Mouse (Mus musculus): ENCODE results near the gene Fam49a.

The Fam49a gene

DNA sequence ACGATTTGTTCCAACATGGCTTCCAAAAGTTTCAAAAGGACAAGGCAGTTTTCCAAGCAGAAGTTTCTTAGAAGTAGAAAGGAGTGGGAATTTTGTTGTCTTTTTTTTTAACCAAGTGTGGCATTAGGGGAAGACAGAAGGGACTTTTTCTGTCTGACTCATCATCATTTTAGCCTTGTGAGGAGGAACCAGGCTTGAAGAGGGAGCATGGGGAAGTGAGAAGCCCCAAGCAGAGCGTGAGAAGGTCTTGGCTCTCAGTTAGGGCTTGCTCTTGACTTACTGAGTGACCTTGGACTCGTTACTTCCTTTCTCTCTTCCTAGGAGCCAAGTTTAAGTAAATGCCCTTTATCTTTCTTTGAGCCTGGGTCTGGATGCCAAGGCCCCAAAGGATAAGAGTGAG, 8.6 kb downstream of the Fam49a start:
- no peak for DNase-seq (ENCODE audit: low spot score)

DNA sequence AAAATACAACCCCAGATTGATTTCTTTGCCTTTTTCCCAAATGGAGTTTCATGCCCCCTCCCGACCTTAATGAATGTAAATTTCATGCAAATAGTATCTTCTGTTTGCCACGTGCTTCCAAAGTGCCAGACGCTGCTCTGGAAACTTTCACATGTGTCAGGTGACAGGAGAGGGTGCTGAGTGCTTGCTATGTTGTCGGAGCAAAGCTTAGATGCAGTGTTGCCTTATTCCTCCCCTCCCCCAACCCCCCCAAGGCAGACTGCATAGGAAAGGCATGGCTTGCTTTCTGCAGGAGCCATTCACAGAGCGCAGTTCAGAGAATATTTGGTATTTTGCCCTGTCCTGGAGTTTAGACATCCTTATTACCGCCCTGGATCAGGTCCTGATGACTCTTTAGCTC, 12.2 kb downstream of the Fam49a start:
- DNase-seq (ENCODE audit: low spot score) = no peak

DNA sequence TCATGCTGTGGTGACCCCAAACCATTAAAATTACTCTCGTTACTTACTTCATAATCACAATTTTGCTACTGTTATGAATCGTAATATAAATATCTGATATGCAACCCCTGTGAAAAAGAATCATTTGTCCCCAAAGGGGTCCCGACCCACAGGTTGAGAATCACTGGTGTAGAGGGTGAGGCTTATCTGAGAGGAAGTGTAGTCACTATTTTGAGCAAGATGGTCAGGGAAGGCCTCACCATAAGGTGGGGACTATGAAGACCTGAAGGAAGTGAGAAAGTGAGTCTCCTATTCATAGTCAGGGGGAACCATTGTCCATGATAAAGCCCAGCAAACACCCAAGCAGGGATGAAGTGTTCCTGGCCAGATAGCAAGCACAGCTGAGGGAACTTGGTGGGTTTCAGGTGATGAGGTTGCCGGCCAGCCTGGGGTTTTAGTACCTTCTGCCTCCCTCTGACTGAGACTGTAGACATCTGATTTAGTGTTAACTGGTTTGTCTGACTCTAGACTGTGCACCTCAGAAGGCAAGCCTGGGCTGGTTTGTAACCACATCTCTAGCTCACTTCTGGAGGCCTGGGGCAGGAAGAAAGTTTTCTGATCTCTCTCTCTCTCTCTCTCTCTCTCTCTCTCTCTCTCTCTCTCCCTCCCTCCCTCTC, 13.3 kb downstream of the Fam49a start:
- no peak for DNase-seq (ENCODE audit: low spot score)

DNA sequence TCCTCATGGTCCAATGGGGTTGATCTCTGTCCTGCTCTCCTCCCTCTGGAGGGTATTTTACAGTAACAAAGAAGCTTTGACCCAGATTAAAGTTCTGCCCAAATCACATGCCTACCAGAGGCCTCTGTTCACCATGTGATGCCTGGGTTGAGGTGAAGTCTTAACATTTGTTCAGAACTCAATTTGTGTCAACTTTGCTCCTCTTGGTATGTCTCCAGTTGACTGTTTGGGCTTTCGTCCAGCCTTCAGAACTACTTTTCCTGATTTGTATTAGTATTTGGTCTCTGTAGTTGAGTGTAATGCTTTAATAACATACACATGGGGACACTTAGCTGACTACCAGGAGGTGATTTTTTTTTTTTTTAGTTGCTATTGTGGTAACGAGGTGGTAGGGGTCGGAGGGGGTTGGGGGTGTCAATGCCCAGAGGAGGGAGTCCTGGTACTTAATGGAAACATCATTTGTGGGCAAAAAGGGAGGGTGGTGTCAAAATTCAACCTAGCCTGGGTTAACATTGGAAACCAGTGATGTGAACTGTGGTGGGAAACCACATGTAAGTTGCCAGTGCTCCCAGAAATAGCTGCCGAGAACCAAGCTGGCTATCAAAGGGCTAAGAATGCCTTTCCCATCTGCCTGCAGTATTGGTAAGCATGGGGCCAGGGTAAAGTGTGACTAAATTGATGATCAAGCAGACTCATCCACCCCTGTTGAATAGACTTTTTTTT, 16.0 kb downstream of the Fam49a start:
- DNase-seq (ENCODE audit: low spot score) = no peak

DNA sequence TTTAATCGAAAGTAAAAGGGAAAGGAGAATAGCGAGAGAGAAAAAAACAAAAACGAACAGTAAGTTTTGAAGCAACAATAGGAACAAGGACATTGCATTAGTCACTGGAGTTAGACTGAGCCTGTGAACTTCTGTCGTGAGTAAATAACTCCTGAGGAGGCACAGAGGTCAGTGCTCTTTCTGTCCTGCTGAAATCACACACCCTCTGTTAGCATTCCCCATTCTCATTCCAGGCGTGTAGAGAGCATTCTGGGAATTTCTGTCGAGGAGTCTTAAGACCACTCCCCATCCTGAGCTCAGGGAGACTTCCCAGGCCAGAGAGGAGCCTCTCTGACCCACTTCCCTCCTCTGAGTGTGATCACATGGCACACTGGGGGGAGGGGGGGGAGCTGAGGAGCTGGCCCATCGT, 16.5 kb downstream of the Fam49a start:
- DNase-seq (ENCODE audit: low spot score) = no peak

DNA sequence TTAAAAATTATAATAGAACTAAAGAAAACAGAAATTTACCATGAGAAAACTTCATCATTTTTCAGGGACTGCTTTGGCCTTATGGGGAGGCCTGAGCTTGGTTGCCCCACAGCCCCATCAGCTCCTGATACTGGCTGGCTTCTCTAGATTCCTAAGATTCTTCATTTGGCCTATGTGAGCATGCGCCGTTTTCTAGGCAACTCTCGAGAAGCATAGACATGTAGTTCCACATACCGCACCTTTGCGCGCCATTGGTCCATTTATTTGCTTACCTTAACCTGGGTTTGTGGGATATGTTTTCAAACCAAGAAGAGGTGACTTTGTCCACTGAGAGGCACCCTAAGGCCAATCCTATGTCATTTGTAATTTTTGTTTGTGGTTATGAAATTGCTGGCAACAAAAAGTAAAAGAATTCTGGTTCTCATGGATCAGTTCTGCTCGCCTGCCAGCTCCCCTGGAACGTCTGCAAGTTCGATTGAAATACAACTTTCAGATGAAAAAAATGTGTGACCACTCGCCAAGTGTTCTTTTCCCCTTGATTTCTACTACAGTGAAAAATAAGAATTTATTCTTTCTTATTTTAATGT, 21.9 kb downstream of the Fam49a start:
- no peak for DNase-seq (ENCODE audit: low spot score)

DNA sequence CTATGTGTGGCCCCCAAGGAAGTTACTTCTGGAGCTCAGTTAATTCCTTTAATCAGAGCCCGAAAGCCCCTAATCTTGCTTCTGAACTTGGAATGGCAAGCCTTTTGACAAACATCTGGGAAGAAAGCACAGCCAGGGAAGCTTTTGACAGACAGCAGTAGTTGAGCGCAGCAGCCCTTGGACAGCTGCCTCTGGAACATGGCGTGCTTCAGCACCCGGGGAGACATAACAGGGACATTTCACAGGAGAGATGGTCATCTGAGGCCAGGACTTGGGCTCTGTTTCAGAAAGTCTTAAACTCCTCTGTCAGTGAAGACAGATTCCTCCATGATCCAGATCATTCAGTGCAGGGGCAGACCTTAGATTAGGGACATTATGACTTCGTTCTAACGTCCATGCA, 22.6 kb downstream of the Fam49a start:
- no peak for DNase-seq (ENCODE audit: low spot score)

DNA sequence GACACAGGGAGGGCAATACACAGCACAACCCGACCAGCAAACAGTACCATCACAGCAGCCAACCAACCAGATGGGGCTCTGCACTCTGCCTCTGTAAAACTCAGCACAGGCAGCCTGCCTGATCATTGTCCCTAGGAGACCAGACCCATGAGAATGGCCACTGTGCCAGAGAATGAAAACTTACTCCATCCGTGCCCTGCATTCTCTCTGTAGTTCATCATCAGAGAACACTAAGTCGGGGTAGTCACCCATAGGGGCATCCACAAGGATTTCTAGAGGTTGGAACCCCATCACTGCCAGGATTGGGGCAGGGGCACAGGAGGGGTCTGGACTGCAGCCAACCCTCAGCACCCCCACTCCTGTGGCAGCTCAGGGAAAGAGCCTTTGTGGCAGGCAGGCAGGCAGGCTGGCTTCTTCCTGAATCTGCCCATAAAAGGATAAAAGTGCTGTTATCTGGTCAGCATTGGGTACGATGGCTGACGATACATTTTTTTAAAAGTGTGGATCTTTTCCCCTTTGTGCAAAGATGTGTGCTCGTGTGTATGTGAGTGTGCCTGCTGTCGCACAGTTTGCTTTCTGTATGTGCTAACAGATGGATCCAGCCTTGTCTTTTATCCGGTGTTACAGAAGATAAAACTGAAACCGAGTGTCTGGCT, 25.3 kb downstream of the Fam49a start:
- DNase-seq (ENCODE audit: low spot score) = peak; percentile 47

DNA sequence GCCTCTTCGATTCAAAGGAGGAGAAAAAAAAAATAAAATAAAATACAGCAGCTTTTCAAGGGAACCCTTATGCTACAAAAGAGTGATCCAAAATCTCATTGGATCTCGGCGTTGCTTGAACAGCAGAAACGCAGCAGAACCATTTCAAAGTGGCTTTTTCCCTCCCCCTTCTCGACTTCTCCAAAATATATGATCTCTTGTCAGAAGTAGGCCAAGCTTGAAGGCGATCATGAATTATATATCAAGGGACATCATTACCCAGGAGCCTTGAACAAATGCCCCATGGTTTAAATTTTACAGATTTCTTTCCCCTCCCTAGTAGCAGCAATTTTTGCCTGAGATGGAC, 25.8 kb downstream of the Fam49a start:
- no peak for DNase-seq (ENCODE audit: low spot score)

DNA sequence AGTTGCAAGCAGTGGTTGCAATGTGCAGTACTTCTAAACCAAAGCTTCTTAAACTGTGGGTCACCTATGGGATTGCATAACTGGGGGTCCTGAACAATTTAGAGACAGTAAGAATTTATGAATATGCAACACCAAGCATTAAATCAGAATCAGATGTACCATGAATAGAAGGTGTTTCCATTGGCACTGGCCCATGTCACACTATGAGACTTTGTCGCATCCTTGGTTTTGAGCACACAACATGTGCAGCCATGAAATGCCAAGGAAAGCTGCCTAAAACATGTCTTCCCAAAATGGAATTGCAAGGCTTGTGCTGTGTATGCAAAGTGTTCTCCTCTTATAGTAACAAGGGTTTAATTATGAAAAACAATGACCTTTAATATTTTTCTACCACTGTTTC, 26.6 kb downstream of the Fam49a start:
- DNase-seq (ENCODE audit: low spot score) = no peak

DNA sequence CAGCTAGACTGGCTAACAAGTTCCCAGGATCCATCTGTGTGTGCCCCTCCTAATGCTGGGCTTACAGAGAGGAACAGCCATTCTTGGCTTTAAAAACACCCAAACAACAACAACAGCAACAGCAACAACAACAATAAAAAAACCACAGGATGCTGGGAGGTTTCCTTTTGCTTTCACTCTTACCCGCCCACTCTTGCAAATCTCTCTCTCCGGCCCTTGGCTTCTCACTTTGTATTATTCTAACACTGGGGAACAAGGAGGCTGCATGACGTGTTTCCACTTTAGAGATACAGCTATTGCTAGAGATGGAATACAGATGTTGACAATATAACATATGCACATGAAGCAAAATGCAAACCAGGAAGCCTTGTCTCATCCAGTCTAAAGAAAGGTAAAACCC, 27.7 kb downstream of the Fam49a start:
- no peak for DNase-seq (ENCODE audit: low spot score)

DNA sequence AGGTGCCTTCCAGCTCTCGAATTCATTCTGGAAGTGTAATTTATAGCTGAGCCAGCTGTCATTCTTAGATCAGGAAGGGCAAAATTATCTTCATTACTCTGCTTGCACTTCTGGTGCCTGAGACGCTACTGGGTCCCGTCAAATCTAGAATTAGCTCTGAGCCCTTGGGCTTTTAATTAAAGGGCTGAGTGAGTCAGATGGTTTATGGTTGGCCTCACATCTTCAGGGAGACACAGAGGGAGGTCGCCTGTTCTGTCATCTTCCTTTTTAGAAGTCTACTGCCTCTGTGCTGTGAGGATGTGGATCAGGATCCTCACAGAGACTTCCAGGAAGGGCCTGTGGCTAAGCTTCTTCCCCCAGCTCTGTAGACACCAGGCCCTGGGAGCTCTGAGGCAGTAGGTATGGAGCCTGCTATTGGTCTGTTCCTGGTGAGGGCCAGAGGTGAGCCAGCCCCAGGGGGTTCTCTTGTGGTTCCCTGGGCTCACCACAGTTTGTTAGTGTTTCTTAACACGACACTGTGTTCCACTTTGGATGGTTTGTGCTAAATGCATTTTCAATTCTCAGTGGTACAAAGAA, 30.2 kb downstream of the Fam49a start:
- DNase-seq (ENCODE audit: low spot score) = no peak

DNA sequence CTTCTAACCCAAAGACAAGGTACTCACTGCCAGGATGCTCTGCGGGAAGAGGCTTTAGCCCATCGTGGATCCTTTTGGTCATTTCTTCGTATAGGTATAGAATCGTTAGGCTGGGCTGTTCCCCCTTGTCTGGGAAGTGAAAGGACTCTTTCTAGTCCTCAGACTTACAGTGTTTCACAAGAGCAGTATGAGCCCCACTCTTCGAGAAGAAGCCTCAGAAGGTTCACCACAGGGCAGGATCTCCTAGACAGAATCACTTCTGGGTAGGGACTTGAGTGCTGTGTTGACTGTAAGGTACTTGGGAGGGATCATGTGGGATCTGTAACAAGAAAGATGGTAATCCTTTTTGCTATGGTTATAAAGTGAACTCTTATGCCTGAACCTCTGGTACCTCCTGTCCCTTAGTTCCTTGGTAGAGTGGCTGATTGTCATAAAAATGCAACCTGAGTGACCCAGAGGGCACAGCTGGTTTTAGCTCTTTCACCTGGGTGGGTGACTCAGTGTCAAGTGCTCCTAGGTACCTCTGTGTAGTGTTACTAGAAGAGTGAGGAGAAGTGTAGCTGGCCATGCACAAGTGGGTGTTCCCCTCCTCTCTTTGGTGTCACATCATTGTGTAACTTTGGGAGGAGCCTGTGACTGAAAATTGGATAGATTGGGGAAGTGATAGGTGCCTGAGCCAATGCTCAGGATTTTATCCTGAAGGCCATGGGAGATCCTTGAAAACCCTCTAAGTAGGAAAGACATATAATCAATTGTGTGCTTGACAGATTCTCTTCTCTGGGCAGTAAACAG, 32.6 kb downstream of the Fam49a start:
- no peak for DNase-seq (ENCODE audit: low spot score)

DNA sequence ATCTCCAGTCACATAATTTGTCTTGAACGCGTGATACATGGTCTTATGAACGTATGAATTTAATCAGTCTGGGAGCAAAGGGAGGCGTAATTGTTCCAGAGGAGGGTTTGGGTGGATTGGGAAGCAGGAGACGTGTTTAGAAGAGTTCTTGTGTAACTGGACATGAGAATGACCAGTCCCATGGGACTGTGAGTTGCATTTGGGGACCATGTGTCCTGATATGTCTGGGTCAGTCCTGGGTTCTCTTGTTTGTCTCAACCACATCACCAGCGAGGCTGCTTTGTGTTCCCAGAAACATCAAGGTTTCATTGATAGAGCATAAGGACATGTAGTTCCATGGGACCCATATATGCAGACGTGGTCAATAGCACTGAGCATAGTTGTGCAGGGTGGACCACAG, 36.5 kb downstream of the Fam49a start:
- no peak for DNase-seq (ENCODE audit: low spot score)

DNA sequence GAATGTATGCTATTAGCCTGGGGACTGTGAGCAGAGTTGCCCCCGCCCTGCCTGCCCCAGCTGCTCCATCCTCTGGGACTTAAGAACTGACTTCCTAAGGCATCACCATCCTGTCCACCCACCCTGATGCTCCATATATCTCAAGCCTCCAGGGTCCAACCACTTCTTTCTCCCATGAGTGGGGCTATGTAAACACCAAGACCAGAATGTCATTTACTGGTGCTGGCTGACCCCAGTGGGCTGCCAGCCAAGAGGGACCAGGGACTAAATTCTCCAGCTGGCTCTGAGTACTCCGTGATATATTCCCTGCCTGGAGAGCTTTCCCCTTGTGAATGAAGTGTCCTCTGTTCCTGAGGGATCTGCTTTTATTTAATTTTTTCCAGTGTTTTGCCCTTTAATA, 37.4 kb downstream of the Fam49a start:
- peak; percentile 43 for DNase-seq (ENCODE audit: low spot score)

DNA sequence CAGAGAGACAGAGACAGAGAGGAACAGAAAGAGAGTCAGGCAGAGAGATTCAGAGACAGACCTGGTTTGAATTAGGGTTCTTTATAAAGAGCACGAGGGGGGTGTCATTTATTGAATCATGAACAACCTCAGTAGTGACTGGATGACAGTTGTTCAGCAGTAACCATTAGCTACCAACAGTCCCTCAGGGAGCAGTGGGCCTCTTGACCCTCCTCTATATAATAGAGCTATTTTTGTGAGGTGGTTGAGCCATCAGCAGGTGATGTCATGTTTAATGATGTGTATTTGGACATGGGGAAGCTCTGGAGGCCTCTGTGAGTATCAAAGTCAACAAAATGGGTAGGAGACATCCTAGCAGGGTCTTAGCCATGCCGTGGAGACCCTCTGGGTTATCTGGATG, 39.2 kb downstream of the Fam49a start:
- DNase-seq (ENCODE audit: low spot score) = no peak

DNA sequence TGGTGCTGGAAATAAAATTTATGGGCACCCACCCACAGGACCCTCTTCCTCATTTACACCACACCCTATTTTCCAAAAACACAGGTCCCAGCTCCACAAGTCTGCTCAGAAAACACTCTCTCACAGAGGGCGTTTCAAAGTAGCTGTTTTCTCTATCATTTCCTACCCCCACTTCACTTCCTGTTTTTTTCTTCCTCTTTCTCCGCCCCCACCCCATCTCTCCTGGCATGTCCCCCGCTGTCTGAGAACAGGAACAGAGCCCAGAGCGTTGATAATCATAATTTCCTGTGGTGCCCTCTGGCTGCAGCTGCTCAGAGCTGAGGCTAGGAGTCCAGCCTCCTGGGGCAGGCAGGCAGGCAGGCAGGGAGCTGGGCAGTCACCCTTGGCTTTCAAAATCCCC, 39.9 kb downstream of the Fam49a start:
- no peak for DNase-seq (ENCODE audit: low spot score)

DNA sequence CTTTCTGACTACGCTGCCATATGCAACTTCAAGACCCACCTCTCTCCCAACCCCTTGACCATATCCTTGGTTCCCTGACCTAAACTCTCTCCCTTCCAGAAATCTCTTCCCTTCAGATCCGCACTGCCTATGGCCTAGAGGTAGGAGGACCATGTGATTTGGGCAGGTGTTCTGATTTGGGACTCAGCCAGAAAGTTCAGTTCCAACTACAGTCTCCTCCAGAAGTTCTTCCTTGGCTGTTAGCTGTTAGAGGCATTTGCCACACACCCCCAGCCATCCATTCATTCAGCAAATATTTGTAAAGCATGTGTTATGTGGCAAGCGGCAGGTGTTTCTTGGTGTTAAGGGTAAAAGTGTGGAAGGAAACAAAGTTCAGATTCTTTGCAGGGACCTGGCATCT, 44.3 kb downstream of the Fam49a start:
- no peak for DNase-seq (ENCODE audit: low spot score)

DNA sequence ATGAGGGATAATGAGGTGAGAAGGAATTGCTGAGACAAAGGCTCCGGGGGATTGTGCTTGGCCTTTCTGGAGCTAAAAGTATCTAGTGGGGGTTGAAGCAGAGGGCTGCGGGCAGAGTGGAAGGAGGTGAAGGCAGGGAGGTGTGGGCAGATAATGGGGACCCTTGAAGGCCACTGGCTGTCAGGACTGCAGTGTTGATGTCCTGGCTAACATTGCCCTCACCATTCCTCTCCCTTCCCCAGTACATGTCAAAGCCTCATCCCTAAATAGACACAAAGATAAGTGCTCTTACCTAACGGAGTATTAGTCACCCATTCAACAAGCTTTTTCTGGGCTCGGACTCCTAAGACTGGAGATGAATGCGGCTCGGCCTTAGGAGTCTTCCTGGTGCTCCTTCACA, 44.9 kb downstream of the Fam49a start:
- DNase-seq (ENCODE audit: low spot score) = no peak

DNA sequence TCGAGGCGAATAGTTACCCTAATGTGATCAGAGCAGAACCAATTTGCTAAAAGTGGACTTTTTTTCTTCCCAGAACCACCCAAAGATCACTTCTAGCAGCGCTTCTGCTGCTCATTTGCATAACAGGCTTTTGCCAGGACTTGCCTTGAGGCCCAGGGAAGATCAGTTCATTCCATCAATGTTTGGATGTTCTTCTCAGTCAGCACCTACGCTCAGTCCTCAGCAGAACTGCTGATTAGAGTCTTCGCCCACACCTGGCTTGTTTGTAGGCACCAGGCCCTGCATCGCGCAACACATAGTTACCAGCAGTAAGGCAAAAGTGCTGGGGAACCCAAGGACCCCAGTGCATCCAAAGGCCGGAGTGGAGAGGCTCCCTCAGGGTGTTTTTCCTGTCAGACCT, 45.3 kb downstream of the Fam49a start:
- no peak for DNase-seq (ENCODE audit: low spot score)

DNA sequence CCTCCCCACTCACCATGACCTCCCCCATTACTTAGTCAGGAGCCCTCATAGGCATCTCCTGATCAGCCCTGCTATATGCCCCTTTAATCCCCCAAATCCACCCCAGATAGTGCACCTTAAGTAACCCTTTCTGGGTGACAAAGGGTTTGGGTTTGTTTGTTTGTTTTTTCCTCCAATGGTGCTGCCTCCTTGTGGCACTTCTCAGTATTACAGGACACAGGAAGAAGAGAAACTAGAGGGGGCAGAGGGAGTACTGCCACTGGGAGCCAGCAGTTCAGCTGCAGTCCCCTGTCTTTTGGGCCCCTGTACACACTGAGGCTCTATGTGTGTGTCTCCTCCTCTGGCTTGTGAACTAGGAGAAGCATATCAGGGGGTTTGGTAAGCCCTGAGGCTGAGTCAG, 51.5 kb downstream of the Fam49a start:
- DNase-seq (ENCODE audit: low spot score) = no peak

DNA sequence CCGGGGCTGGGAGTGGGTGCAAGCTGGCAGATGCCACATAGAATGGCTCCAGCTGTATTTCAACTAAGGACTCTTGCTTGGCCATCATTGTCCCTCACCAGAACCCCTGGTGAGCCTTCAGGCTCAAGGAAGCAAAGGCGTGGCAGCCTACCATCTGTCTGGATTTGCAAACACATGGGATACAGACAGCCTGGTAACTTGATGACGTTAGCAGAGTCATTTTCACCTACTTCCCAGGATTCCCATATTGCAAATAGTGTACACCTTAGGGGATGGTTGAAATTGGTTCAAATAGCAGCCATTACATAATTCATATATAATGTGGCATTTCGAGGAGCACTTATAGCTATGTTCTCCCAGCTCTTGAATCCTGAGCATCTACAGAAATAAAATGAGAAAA, 52.0 kb downstream of the Fam49a start:
- DNase-seq (ENCODE audit: low spot score) = no peak
